8 mouse cellular contexts compared by ENCODE assay signal in genomic region chr4:139192499-139193175, GRCm38 (mm10). TPM values are rescaled to one million over a fixed set of nuclear protein-coding genes. Genes with fewer than 3 reads are reported as not detected.
DNase-seq lines count a peak whose midpoint lies in the region; ATAC-seq lines count a peak whose summit lies in the region.

Gene Capzb (plus strand): TSS chr4:139192899.

- peak; percentile 98 for ATAC-seq in intestine, embryonic 14.5 days (replicated peaks; ENCODE audit: low FRiP score, low TSS enrichment, low read depth)

- intact Hi-C loops in left cerebral cortex, postnatal 14 days (cut with DNase I): no loop called here

- peak; percentile 97 to 99 for DNase-seq in adrenal gland, adult (ENCODE audit: inconsistent age in 2 of 2, low spot score in 1 of 2)
- peak; percentile 98 for DNase-seq in embryo, embryonic 10.5 days (ENCODE audit: low spot score)
- DNase-seq in gastrocnemius, postnatal 25 days: peak; percentile 98
- DNase-seq in intestine, embryonic 14.5 days (ENCODE audit: low spot score): peak; percentile 98
- peak; percentile 96 to 97 for DNase-seq in left cerebral cortex, postnatal 14 days (ENCODE audit: low spot score in 2 of 2)
- peak; percentile 96 for DNase-seq in mesoderm, embryonic 11.5 days (ENCODE audit: low read depth, low spot score)
- peak; percentile 93 to 94 for DNase-seq in right cerebral cortex, postnatal 36 days (ENCODE audit: low spot score in 2 of 2)
- DNase-seq in yolk sac, embryonic 10.5 days (ENCODE audit: low spot score): peak; percentile 99

- H3K4me2 ChIP-seq in intestine, embryonic 14.5 days (ENCODE audit: low read length): peak within 1 kb of the TSS; percentile 97

- H3K27ac ChIP-seq in intestine, embryonic 14.5 days (ENCODE audit: low read depth): peak within 1 kb of the TSS; percentile 85

- peaks cover 13% of the 10 kb centered on the region; the same call in 1 of the 2 replicates for H3K36me3 ChIP-seq in intestine, embryonic 14.5 days (ENCODE audit: control insufficient read depth, insufficient read depth, low read length)

- H3K27me3 ChIP-seq in intestine, embryonic 14.5 days (replicated peaks; ENCODE audit: control insufficient read depth, insufficient read depth, low read length): no peaks in the 10 kb centered on the region

- under 1% methylated on average over 55 of the region's 69 CpGs for WGBS in intestine, embryonic 14.5 days

- H3K9ac ChIP-seq in intestine, embryonic 14.5 days (ENCODE audit: low read length): peak within 1 kb of the TSS; percentile 88

- H3K4me3 ChIP-seq in intestine, embryonic 14.5 days (ENCODE audit: low read depth, low read length): peak within 1 kb of the TSS; percentile 99

- H3K9me3 ChIP-seq in intestine, embryonic 14.5 days (ENCODE audit: control insufficient read depth, low read length): no peaks in the 10 kb centered on the region

- peaks cover 48% of the 10 kb centered on the region for H3K4me1 ChIP-seq in intestine, embryonic 14.5 days (replicated peaks; ENCODE audit: control insufficient read depth, insufficient read depth, low read length)

RNA-seq across cellular contexts. Expression of gene Capzb, which starts in this region (rescaled TPM):
- 100 to 1,000 TPM; 472 to 500 TPM for total RNA-seq in gastrocnemius, postnatal 25 days (2021)
- polyA plus RNA-seq in intestine, embryonic 14.5 days (2014; fragmentation: Nextera tagmentation; extraction: Ambion mirVana): 313 and 325 TPM in 2 replicates
- total RNA-seq in left cerebral cortex, postnatal 14 days (2021): 100 to 1,000 TPM; 394 to 398 TPM

Comparison
In these comparisons a context has a peak if more than half of its experiments do, and no peak if none do; other contexts are left out.
1. Peak in every context shown above with its lines: DNase-seq, ATAC-seq, H3K4me3 ChIP-seq and H3K27ac ChIP-seq.